ENCODE assay signal across 15 mouse cellular contexts in genomic region chr5:100567258-100568032, GRCm38 (mm10). TPM values are rescaled to one million over a fixed set of nuclear protein-coding genes. Genes with fewer than 3 reads are reported as not detected.
DNase-seq lines count a peak whose midpoint lies in the region; ATAC-seq and TF ChIP-seq lines count a peak whose summit lies in the region.
"Had no signal": no experiment of that assay in that cellular context is flagged by ENCODE, and none has a peak within 500 bp of the region (broad histone marks: within the 10 kb centered on the region; RNA-seq: fewer than 3 reads in every experiment).

No protein-coding gene starts in this region.

- no peaks in the 10 kb centered on the region for H3K36me3 ChIP-seq in lung, postnatal 0 days (ENCODE audit: insufficient read depth, low read length)
- no peaks in the 10 kb centered on the region for H3K36me3 ChIP-seq in kidney, embryonic 15.5 days
- no peaks in the 10 kb centered on the region for H3K36me3 ChIP-seq in liver, embryonic 16.5 days (ENCODE audit: control insufficient read depth, insufficient read depth)
- H3K36me3 ChIP-seq: embryonic facial prominence, embryonic 13.5 days; midbrain, embryonic 10.5 days had no signal

- 37% methylated on average over 13 of the region's 13 CpGs for WGBS in lung, postnatal 0 days
- WGBS in kidney, embryonic 15.5 days, result 36% methylated on average over 13 of the region's 13 CpGs
- 53% methylated on average over 13 of the region's 13 CpGs for WGBS in liver, embryonic 16.5 days (ENCODE audit: insufficient replicate concordance)

- H3K4me3 ChIP-seq in lung, postnatal 0 days (ENCODE audit: low read depth, low read length), result no peak overlapping the region
- H3K4me3 ChIP-seq in kidney, embryonic 15.5 days (replicated peaks), result no peak overlapping the region; the same call in 1 of the 2 replicates
- H3K4me3 ChIP-seq in liver, embryonic 16.5 days (ENCODE audit: low read depth, low read length), result no peak overlapping the region; the same call in 1 of the 2 replicates
- H3K4me3 ChIP-seq in gastrocnemius, adult 2 months, result no peak overlapping the region
- H3K4me3 ChIP-seq: embryonic facial prominence, embryonic 13.5 days; heart, adult 2 months; layer of hippocampus, adult 2 months; midbrain, embryonic 10.5 days had no signal

- peak; percentile 21; the same call in 1 of the 2 replicates for TF ChIP-seq EP300 in lung, postnatal 0 days (IDR thresholded peaks at IDR 0.05)

- ATAC-seq in lung, postnatal 0 days, result peak; percentile 87
- peak; percentile 72 for ATAC-seq in kidney, embryonic 15.5 days (replicated peaks; ENCODE audit: low FRiP score)
- peak; percentile 71 for ATAC-seq in liver, embryonic 16.5 days (ENCODE audit: low read depth)

- no peak for TF ChIP-seq CTCF in lung, postnatal 0 days (IDR thresholded peaks at IDR 0.05)
- TF ChIP-seq CTCF in gastrocnemius, adult 2 months (IDR thresholded peaks at IDR 0.05), result no peak

- intact Hi-C loops in left cerebral cortex, postnatal 10 days (cut with DNase I), result no loop called here
- intact Hi-C loops in gastrocnemius, adult 2 months (cut with DNase I), result no loop called here

- peak; percentile 88 for DNase-seq in lung, postnatal 0 days (ENCODE audit: low spot score)
- no peak for DNase-seq in lung, adult 18-20 months
- no peak for DNase-seq in left cerebral cortex, postnatal 10 days (ENCODE audit: extremely low spot score in 1 of 2, low spot score in 2 of 2)
- DNase-seq in gastrocnemius, adult 2 months, result no peak
- DNase-seq in embryo, embryonic 11 days, result no peak
- no peak for DNase-seq in adrenal gland, adult 2 months
- DNase-seq: cerebellum, adult 9-10 months; heart, adult 2 months; heart, postnatal 36 days had no signal

- no peaks in the 10 kb centered on the region for H3K9me3 ChIP-seq in lung, postnatal 0 days (ENCODE audit: low read length)
- H3K9me3 ChIP-seq in kidney, embryonic 15.5 days (replicated peaks), result no peaks in the 10 kb centered on the region
- no peaks in the 10 kb centered on the region for H3K9me3 ChIP-seq in liver, embryonic 16.5 days (replicated peaks; ENCODE audit: control insufficient read depth, low read length)
- H3K9me3 ChIP-seq: embryonic facial prominence, embryonic 13.5 days; midbrain, embryonic 10.5 days had no signal

- H3K27ac ChIP-seq in lung, postnatal 0 days (ENCODE audit: low read length), result peak overlapping the region; percentile 73
- peak overlapping the region; percentile 86 for H3K27ac ChIP-seq in kidney, embryonic 15.5 days
- H3K27ac ChIP-seq in liver, embryonic 16.5 days (ENCODE audit: low read length), result peak overlapping the region; percentile 76
- H3K27ac ChIP-seq in gastrocnemius, adult 2 months, result no peak overlapping the region; the same call in 1 of the 2 replicates
- H3K27ac ChIP-seq: embryonic facial prominence, embryonic 13.5 days; heart, adult 2 months; layer of hippocampus, adult 2 months; midbrain, embryonic 10.5 days had no signal

- H3K9ac ChIP-seq in lung, postnatal 0 days (replicated peaks; ENCODE audit: low read depth), result no peak overlapping the region
- H3K9ac ChIP-seq in kidney, embryonic 15.5 days, result no peak overlapping the region
- no peak overlapping the region for H3K9ac ChIP-seq in liver, embryonic 16.5 days (ENCODE audit: low read depth, low read length)
- H3K9ac ChIP-seq: embryonic facial prominence, embryonic 13.5 days had no signal

- H3K4me2 ChIP-seq in lung, postnatal 0 days (replicated peaks; ENCODE audit: low read depth, low read length), result 0 out of 2 replicates have a peak overlapping the region, but pooled peaks have one; percentile 3
- peak overlapping the region; percentile 44 for H3K4me2 ChIP-seq in kidney, embryonic 15.5 days
- peak overlapping the region; percentile 21 for H3K4me2 ChIP-seq in liver, embryonic 16.5 days (ENCODE audit: low read depth, low read length)
- H3K4me2 ChIP-seq: embryonic facial prominence, embryonic 13.5 days had no signal

- H3K27me3 ChIP-seq in lung, postnatal 0 days (replicated peaks; ENCODE audit: insufficient read depth, low read length), result no peaks in the 10 kb centered on the region
- no peaks in the 10 kb centered on the region for H3K27me3 ChIP-seq in kidney, embryonic 15.5 days
- H3K27me3 ChIP-seq in liver, embryonic 16.5 days (ENCODE audit: control insufficient read depth, insufficient read depth, low read depth, low read length), result peaks cover 3% of the 10 kb centered on the region; the same call in 1 of the 2 replicates
- H3K27me3 ChIP-seq: embryonic facial prominence, embryonic 13.5 days had no signal

- H3K4me1 ChIP-seq in lung, postnatal 0 days (ENCODE audit: insufficient read depth, low read depth, low read length), result no peaks in the 10 kb centered on the region
- H3K4me1 ChIP-seq in kidney, embryonic 15.5 days, result peaks cover 54% of the 10 kb centered on the region
- H3K4me1 ChIP-seq in liver, embryonic 16.5 days (ENCODE audit: control insufficient read depth, low read depth, low read length), result peaks cover 3% of the 10 kb centered on the region; the same call in 1 of the 2 replicates
- H3K4me1 ChIP-seq: embryonic facial prominence, embryonic 13.5 days; midbrain, embryonic 10.5 days had no signal

RNA-seq across cellular contexts. Expression of gene Plac8, which starts 4.6 kb away (rescaled TPM):
- 51.2 and 59.3 TPM in 2 replicates for polyA plus RNA-seq in lung, postnatal 0 days (2015; fragmentation: Nextera tagmentation; extraction: Ambion mirVana)
- polyA plus RNA-seq in kidney, embryonic 15.5 days (2015; fragmentation: Nextera tagmentation; extraction: Ambion mirVana), result 89.5 and 101 TPM in 2 replicates
- polyA plus RNA-seq in liver, embryonic 16.5 days (2015; fragmentation: Nextera tagmentation; extraction: Ambion mirVana), result 58.2 and 65.3 TPM in 2 replicates
- not detected for total RNA-seq in left cerebral cortex, postnatal 10 days (2021)
- total RNA-seq in gastrocnemius, adult 2 months (2021), result not detected
- 10 to 100 TPM in 1 of 2 experiments, 1 to 10 TPM in 1; 5.7 to 11.3 TPM for total RNA-seq in adrenal gland, adult 2 months (2021)
- polyA plus RNA-seq in adrenal gland, adult 2 months (2012; rRNA removed), result 5.0 and 5.1 TPM in 2 replicates
- total RNA-seq: layer of hippocampus, adult 2 months; left cerebral cortex, postnatal 25 days had no signal

RNA-seq across cellular contexts. Expression of gene Cops4, which starts 49.3 kb away (rescaled TPM):
- 92.4 and 94.3 TPM in 2 replicates for polyA plus RNA-seq in lung, postnatal 0 days (2015; fragmentation: Nextera tagmentation; extraction: Ambion mirVana)
- polyA plus RNA-seq in kidney, embryonic 15.5 days (2015; fragmentation: Nextera tagmentation; extraction: Ambion mirVana), result 192 and 194 TPM in 2 replicates
- polyA plus RNA-seq in liver, embryonic 16.5 days (2015; fragmentation: Nextera tagmentation; extraction: Ambion mirVana), result 59.1 and 66.6 TPM in 2 replicates
- total RNA-seq in left cerebral cortex, postnatal 10 days (2021), result 10 to 100 TPM; 77.1 to 77.9 TPM
- 100 to 1,000 TPM; 111 to 121 TPM for total RNA-seq in gastrocnemius, adult 2 months (2021)
- total RNA-seq in adrenal gland, adult 2 months (2021), result 10 to 100 TPM; 78.9 to 79.5 TPM
- 8.5 and 8.8 TPM in 2 replicates for polyA plus RNA-seq in adrenal gland, adult 2 months (2012; rRNA removed)
